Mouse (Mus musculus) spleen, adult 2 months (tissue): ENCODE results near the gene Klf4.

Source experiments
- CTCF ChIP-seq: fragments of 200-500 bp; IDR thresholded peaks from 2 replicates; pipeline ENCODE4 v1.5.1; 2011; ENCODE audit warnings: mild to moderate bottlenecking, inconsistent platforms; ENCODE audit not compliant: insufficient read depth, insufficient read length, insufficient replicate concordance; ENCODE audit errors: extremely low read depth
- POLR2A ChIP-seq: fragments of 200-500 bp; IDR thresholded peaks from 2 replicates; pipeline ENCODE4 v1.6.1; 2011; ENCODE audit warnings: low read depth, low read length, inconsistent platforms

GRCm38 (mm10) chr4:55523921-55524320 is 8.3 kb downstream of the Klf4 start:
- no peak for TF ChIP-seq CTCF
- TF ChIP-seq POLR2A, result no peak
